In the genomic region with DNA sequence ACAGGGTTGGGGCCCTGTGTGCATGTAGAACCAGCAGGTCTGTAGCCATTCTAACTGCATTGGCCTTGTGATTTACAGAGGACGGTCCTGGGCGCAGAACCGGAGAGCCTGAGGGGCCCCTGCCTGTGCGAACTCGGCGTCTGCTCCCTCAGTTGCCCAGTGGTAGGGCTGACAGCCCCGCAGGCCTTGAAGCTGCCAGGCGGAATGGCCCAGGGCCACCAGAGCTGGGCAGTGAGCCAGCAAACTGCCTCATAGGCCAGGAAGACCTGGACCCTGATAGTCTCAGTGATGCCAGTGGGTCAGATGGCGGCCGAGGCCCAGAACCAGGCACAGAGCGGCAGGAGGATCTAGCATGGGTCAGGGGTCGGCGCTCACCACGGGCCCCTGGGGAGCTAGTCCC, we compare ENCODE assay signal across 12 mouse cellular contexts. TPM values are rescaled to one million over a fixed set of nuclear protein-coding genes. Genes with fewer than 3 reads are reported as not detected.
DNase-seq lines count a peak whose midpoint lies in the region; ATAC-seq and TF ChIP-seq lines count a peak whose summit lies in the region.
"Had no signal": no experiment of that assay in that cellular context is flagged by ENCODE, and none has a peak within 500 bp of the region (broad histone marks: within the 10 kb centered on the region; RNA-seq: fewer than 3 reads in every experiment).

No protein-coding gene starts in this region.

- TF ChIP-seq CTCF in hindbrain, postnatal 0 days (IDR thresholded peaks at IDR 0.05; ENCODE audit: low read depth), result no peak

- no peak overlapping the region for H3K4me3 ChIP-seq in hindbrain, postnatal 0 days (ENCODE audit: low read length)
- H3K4me3 ChIP-seq in hindbrain, embryonic 14.5 days (replicated peaks; ENCODE audit: low read length), result no peak overlapping the region
- H3K4me3 ChIP-seq: stomach, embryonic 15.5 days had no signal

- H3K4me2 ChIP-seq in hindbrain, postnatal 0 days (ENCODE audit: low read depth, low read length), result no peak overlapping the region
- no peak overlapping the region for H3K4me2 ChIP-seq in hindbrain, embryonic 14.5 days (replicated peaks)
- H3K4me2 ChIP-seq: midbrain, embryonic 11.5 days; stomach, embryonic 15.5 days had no signal

- no peak overlapping the region for H3K9ac ChIP-seq in hindbrain, postnatal 0 days (replicated peaks; ENCODE audit: low read length)
- H3K9ac ChIP-seq in hindbrain, embryonic 14.5 days, result no peak overlapping the region
- H3K9ac ChIP-seq: stomach, embryonic 15.5 days had no signal

- peak; percentile 74 for DNase-seq in hindbrain, postnatal 0 days (ENCODE audit: low spot score)
- no peak for DNase-seq in hindbrain, embryonic 14.5 days (ENCODE audit: low spot score)
- DNase-seq in MN1 (ENCODE audit: low spot score), result peak; percentile 75
- DNase-seq in kidney, adult 9 months, result peak; percentile 77
- DNase-seq in urinary bladder, adult 2 months (ENCODE audit: low spot score), result no peak
- no peak for DNase-seq in urinary bladder, postnatal 14 days (ENCODE audit: low spot score)
- DNase-seq: embryo, embryonic 11 days; heart, postnatal 10 days had no signal

- H3K9me3 ChIP-seq in hindbrain, postnatal 0 days (ENCODE audit: low read length), result no peaks in the 10 kb centered on the region
- no peaks in the 10 kb centered on the region for H3K9me3 ChIP-seq in hindbrain, embryonic 14.5 days (ENCODE audit: control insufficient read depth, low read length)
- H3K9me3 ChIP-seq: stomach, embryonic 15.5 days had no signal

- 0 out of 2 replicates have a peak, but pooled peaks cover 4% of the 10 kb centered on the region for H3K4me1 ChIP-seq in hindbrain, postnatal 0 days (ENCODE audit: insufficient read depth, low read length)
- no peaks in the 10 kb centered on the region for H3K4me1 ChIP-seq in hindbrain, embryonic 14.5 days (replicated peaks; ENCODE audit: control insufficient read depth, insufficient read depth, low read length)

- no peak overlapping the region for H3K27ac ChIP-seq in hindbrain, postnatal 0 days
- no peak overlapping the region for H3K27ac ChIP-seq in hindbrain, embryonic 14.5 days
- H3K27ac ChIP-seq: stomach, embryonic 15.5 days had no signal

- peaks cover 34% of the 10 kb centered on the region for H3K36me3 ChIP-seq in hindbrain, postnatal 0 days (ENCODE audit: insufficient read depth, low read length)
- H3K36me3 ChIP-seq in hindbrain, embryonic 14.5 days (replicated peaks; ENCODE audit: control insufficient read depth, insufficient read depth), result peaks cover 93% of the 10 kb centered on the region

- H3K27me3 ChIP-seq in hindbrain, postnatal 0 days (ENCODE audit: insufficient read depth, low read length), result no peaks in the 10 kb centered on the region
- no peaks in the 10 kb centered on the region for H3K27me3 ChIP-seq in hindbrain, embryonic 14.5 days (ENCODE audit: control insufficient read depth, insufficient read depth, low read length)
- H3K27me3 ChIP-seq: stomach, embryonic 15.5 days had no signal

- 67% methylated on average over 14 of the region's 14 CpGs for whole genome bisulfite sequencing in hindbrain, postnatal 0 days
- 85% methylated on average over 14 of the region's 14 CpGs for WGBS in hindbrain, embryonic 14.5 days

- 0 out of 2 replicates have a peak, but pooled peaks have one; percentile 14 for ATAC-seq in hindbrain, postnatal 0 days
- ATAC-seq in hindbrain, embryonic 14.5 days (ENCODE audit: low FRiP score), result no peak
- ATAC-seq in cerebellum, adult (ENCODE audit: insufficient number of reproducible peaks, low FRiP score, low TSS enrichment), result peak; percentile 67
- no peak for ATAC-seq in inflammation-experienced regulatory T-cells, adult 6 months

RNA-seq across cellular contexts. Expression of a gene that starts 17.5 kb away (rescaled TPM):
- 118 and 123 TPM in 2 replicates for total RNA-seq in hindbrain, postnatal 0 days (2014; rRNA removed)
- 34.0 and 39.0 TPM in 2 replicates for polyA plus RNA-seq in hindbrain, postnatal 0 days (2015; fragmentation: Nextera tagmentation; extraction: Ambion mirVana)
- polyA plus RNA-seq in hindbrain, embryonic 14.5 days (2014; fragmentation: Nextera tagmentation; extraction: Ambion mirVana), result 39.5 and 41.9 TPM in 2 replicates
- 1 to 10 TPM; 2.4 to 5.1 (median 4.1) TPM for polyA plus RNA-seq in inflammation-experienced regulatory T-cells, adult 6 months (2017; shearing (Covaris generic))
- 33.2 and 42.5 TPM in 2 replicates for polyA plus RNA-seq in urinary bladder, adult 2 months (2012; rRNA removed)

RNA-seq across cellular contexts. Expression of a gene that starts 22.7 kb away (rescaled TPM):
- total RNA-seq in hindbrain, postnatal 0 days (2014; rRNA removed), result 10.5 and 14.5 TPM in 2 replicates
- polyA plus RNA-seq in hindbrain, postnatal 0 days (2015; fragmentation: Nextera tagmentation; extraction: Ambion mirVana), result 9.4 and 10.8 TPM in 2 replicates
- polyA plus RNA-seq in hindbrain, embryonic 14.5 days (2014; fragmentation: Nextera tagmentation; extraction: Ambion mirVana), result 7.1 and 7.9 TPM in 2 replicates
- polyA plus RNA-seq in inflammation-experienced regulatory T-cells, adult 6 months (2017; shearing (Covaris generic)), result 1 to 10 TPM in 2 of 3 experiments, not detected in 1; 1.6 to 6.0 TPM
- 38.7 and 38.8 TPM in 2 replicates for polyA plus RNA-seq in urinary bladder, adult 2 months (2012; rRNA removed)

RNA-seq across cellular contexts. Expression of a gene that starts 59.1 kb away (rescaled TPM):
- 3.3 and 12.1 TPM in 2 replicates for total RNA-seq in hindbrain, postnatal 0 days (2014; rRNA removed)
- polyA plus RNA-seq in hindbrain, postnatal 0 days (2015; fragmentation: Nextera tagmentation; extraction: Ambion mirVana), result 2.2 and 3.7 TPM in 2 replicates
- polyA plus RNA-seq in hindbrain, embryonic 14.5 days (2014; fragmentation: Nextera tagmentation; extraction: Ambion mirVana), result 2.2 and 4.7 TPM in 2 replicates
- polyA plus RNA-seq in inflammation-experienced regulatory T-cells, adult 6 months (2017; shearing (Covaris generic)), result 1 to 10 TPM; 3.7 to 4.3 (median 3.8) TPM
- 18.0 and 20.5 TPM in 2 replicates for polyA plus RNA-seq in urinary bladder, adult 2 months (2012; rRNA removed)

Comparison
In these comparisons a context has a peak if more than half of its experiments do, and no peak if none do; other contexts are left out.
1. ATAC-seq: peak in hindbrain, postnatal 0 days (single experiment) and cerebellum, adult (single experiment); none in hindbrain, embryonic 14.5 days (single experiment) and inflammation-experienced regulatory T-cells, adult 6 months (single experiment).
2. DNase-seq: peak in hindbrain, postnatal 0 days (single experiment), MN1 (single experiment) and kidney, adult 9 months (single experiment); none in hindbrain, embryonic 14.5 days (single experiment), urinary bladder, adult 2 months (single experiment) and urinary bladder, postnatal 14 days (single experiment).